Mouse (Mus musculus) thymus, adult 2 months (tissue): ENCODE data around the gene Gna15. TPM values are rescaled to one million over a fixed set of nuclear protein-coding genes. Genes with fewer than 3 reads are reported as not detected.

Experiments used
- DNase-seq: peaks from one replicate; pipeline ENCODE4 v3.0.0; 2021
- H3K27ac ChIP-seq: fragments of 200-500 bp; 2 replicates; pipeline ENCODE4 v1.5.1; 2012; ENCODE audit warnings: low read length, control low read depth; ENCODE audit not compliant: control insufficient read depth, insufficient read depth
- H3K27me3 ChIP-seq: fragments of 200-500 bp; 2 replicates; pipeline ENCODE4 v1.6.1; 2012; ENCODE audit warnings: mild to moderate bottlenecking, low read length, moderate library complexity, mixed read lengths; ENCODE audit not compliant: control insufficient read depth, insufficient read depth
- H3K36me3 ChIP-seq: fragments of 200-500 bp; 2 replicates; pipeline ENCODE4 v1.6.1; 2012; ENCODE audit warnings: mild to moderate bottlenecking, low read length, moderate library complexity; ENCODE audit not compliant: control insufficient read depth, insufficient read depth
- H3K4me1 ChIP-seq: fragments of 200-500 bp; replicated peaks from 2 replicates; pipeline ENCODE4 v1.6.1; 2012; ENCODE audit warnings: low read length; ENCODE audit not compliant: control insufficient read depth, insufficient read depth
- H3K4me3 ChIP-seq: fragments of 200-500 bp; 2 replicates; pipeline ENCODE4 v1.5.1; 2012; ENCODE audit warnings: mild to moderate bottlenecking, low read length, control low read depth, moderate library complexity; ENCODE audit not compliant: control insufficient read depth, insufficient read depth
- CTCF ChIP-seq: fragments of 200-500 bp; IDR thresholded peaks from 2 replicates; pipeline ENCODE4 v1.5.1; 2012; ENCODE audit warnings: mild to moderate bottlenecking, control low read depth, low read length, moderate library complexity, borderline replicate concordance; ENCODE audit not compliant: control insufficient read depth, poor library complexity, insufficient read depth; ENCODE audit errors: extremely low read depth
- POLR2A ChIP-seq: fragments of 200-500 bp; IDR thresholded peaks from 2 replicates; pipeline ENCODE4 v1.6.1; 2012; ENCODE audit warnings: mild to moderate bottlenecking, low read length, control low read depth, moderate library complexity; ENCODE audit not compliant: control insufficient read depth, poor library complexity, insufficient read depth; ENCODE audit errors: extremely low read depth
- WGBS: fragments of 180-500 bp; shearing (Covaris S2); methylation state at CpG from one replicate; pipeline ENCODE4 v1.1.7; 2018; 5-methylcytosine and 5-hydroxymethylcytosine counted together
- polyA plus RNA-seq: library from polyadenylated mRNA; depleted of rRNA; stranded (reverse); fragments of >200 nt; gene quantifications from 2 replicates; pipeline ENCODE4 v1.2.3, GENCODE M21; 2012

Gna15 gene
- polyA plus RNA-seq, 1 experiment: 10.6 TPM

DNA sequence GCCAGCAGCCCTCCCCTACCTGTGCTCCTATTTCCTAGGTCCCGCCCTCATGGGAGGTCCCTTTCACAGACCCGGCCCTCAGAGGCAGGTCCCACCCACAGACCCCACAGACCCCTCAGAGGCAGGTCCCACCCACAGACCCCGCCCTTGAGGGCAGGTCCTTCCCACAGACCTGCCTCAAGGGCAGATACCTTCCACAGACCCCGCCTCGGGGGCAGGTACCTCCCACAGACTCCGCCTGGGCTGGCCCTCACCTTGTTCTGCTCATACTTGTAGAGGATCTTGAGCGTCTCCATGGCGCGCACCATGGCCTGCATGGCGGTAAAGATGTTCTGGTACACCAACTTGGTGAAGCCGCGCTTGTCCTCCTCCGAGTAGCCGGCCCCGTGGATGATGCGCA lies 10.8 kb upstream of the Gna15 start:
- H3K36me3 ChIP-seq: peaks cover 12% of the 10 kb centered on the region
- H3K4me1 ChIP-seq: peaks cover 17% of the 10 kb centered on the region
- H3K27ac ChIP-seq: no peak overlapping the region
- no peak for DNase-seq
- H3K27me3 ChIP-seq: no peaks in the 10 kb centered on the region
- WGBS: 92% methylated on average over 16 of the region's 16 CpGs
- TF ChIP-seq POLR2A (no peak), CTCF (no peak)
- H3K4me3 ChIP-seq: no peak overlapping the region

DNA sequence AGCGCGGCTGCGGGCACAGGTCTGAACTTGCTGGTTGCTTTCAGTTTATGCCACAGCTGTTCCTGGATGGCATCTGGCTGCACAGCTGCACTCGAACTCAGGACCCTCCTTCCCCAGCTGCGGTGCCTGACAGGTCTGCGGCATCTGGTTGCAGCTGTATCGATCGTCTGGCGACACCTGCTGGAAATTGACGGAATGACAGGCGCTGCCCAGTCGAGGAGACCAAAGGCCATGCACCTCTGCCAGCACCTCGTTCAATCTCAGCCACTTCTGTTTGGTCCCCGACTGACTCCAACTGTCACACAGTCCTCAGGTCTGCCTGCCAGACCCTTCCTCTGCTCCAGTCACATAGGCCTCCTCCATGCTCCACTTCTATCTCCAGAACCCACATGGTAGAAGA lies 2.8 kb upstream of the Gna15 start:
- DNase-seq: peak; percentile 89
- WGBS: 10% methylated on average over 14 of the region's 14 CpGs
- TF ChIP-seq CTCF: peak; percentile 94
- TF ChIP-seq POLR2A: no peak
- Histone ChIP-seq H3K4me3 (no peak overlapping the region), H3K4me1 (peaks cover 10% of the 10 kb centered on the region; the same call in 1 of the 2 replicates), H3K27me3 (no peaks in the 10 kb centered on the region; the same call in 1 of the 2 replicates), H3K27ac (no peak overlapping the region), H3K36me3 (peaks cover 13% of the 10 kb centered on the region)

DNA sequence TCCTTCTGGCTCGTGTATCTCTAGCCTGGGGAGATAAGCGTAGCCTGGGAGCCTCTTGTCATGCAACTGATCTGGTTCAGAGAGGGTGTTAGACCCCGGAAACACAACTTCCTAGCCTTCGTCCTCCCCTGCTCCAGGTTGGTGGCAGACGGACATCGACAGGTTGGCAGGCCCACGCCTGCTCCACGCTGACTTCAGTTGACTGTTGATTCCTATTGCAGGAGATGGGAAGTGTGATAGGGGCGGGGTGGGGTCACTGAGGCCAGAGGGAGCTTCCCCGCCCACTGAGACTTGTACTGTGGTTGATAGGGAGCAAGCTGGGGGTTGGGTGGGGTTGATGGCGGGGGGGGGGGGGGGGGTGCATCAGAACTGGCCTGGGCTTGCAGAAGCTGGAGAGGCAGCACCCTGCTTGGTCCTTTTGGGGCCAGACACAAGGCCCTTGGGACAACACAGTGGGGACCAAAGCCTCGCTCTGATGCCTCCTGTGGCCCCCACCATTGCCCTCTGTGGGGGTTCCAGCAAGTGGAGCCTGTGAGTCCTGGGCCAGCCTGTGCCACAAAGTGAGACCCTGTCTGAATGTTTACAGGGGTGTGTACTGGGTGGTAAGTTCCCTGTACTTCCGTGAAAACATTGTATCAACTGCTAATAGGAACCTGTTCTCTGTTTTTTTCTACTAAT lies 1.1 kb upstream of the Gna15 start:
- TF ChIP-seq POLR2A: no peak
- no peak for TF ChIP-seq CTCF
- WGBS: 45% methylated on average over 13 of the region's 13 CpGs
- DNase-seq: no peak
- Histone ChIP-seq H3K27me3 (no peaks in the 10 kb centered on the region; the same call in 1 of the 2 replicates), H3K4me3 (no peak overlapping the region), H3K27ac (no peak overlapping the region), H3K36me3 (peaks cover 4% of the 10 kb centered on the region), H3K4me1 (peaks cover 10% of the 10 kb centered on the region; the same call in 1 of the 2 replicates)

DNA sequence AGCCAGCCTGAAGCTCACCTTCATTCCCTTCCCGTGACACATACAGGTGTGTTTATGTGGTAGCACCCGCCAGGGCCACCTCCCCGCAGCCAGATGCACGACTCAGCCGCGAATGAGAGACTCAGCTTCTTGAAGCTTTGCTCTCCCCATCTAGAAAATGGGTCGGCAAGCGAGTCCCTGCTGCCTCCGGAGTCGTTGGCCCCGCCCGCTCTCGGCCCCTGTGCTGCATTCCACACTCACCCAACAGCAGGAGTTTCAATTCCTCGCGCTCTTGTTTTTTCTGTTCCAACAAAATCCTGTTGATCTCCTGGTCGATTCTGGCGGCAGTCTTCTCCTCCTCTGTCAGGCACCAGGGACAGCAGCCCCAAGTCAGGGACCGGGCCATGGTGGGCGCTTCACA lies 455 bp downstream of the Gna15 start:
- Histone ChIP-seq H3K4me1 (peaks cover 18% of the 10 kb centered on the region), H3K27me3 (no peaks in the 10 kb centered on the region; the same call in 1 of the 2 replicates), H3K27ac (no peak overlapping the region), H3K36me3 (no peaks in the 10 kb centered on the region), H3K4me3 (peak overlapping the region; percentile 7)
- no peak for DNase-seq
- TF ChIP-seq POLR2A: no peak
- TF ChIP-seq CTCF: no peak
- WGBS: 7% methylated on average over 19 of the region's 19 CpGs

DNA sequence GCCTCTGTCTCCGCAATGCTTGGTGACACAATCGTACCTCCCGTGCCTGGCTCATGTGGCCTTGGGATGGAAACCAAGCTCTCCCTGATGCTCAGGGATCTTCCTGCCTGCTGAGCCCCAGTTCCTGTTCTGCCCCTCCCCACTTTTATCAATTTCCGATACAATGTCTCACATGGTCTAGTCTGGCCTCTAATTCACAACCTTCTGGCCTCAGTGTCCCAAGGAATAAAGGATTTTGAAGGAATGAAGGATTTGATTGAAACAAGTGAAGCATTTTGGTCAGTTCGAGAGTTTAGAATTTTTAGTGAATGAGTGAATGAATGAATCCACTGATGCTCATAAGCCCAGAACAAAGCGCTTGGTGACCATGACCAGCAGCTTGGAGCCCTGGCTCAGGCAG lies 883 bp downstream of the Gna15 start:
- H3K27ac ChIP-seq: no peak overlapping the region

DNA sequence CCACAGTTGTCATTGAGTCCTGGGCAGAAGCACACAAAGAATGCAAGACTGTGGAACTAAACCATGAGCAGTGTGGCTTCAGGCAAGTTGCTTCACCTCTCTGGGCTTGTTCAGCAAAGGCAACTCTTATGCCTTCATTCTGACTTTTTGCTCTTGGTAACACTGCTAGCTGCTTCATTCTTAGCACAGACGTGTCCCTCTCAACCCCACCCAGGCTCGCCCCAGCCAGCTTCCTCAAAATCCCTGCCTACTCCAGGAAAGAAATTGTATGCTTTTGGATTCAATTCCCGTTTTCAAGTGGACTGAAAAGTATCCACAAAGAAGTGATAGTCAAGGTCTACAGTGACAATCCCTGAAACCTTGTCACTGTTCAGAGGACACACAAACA lies 4.1 kb downstream of the Gna15 start:
- no peaks in the 10 kb centered on the region for H3K36me3 ChIP-seq
- H3K27me3 ChIP-seq: no peaks in the 10 kb centered on the region; the same call in 1 of the 2 replicates
- no peak for DNase-seq
- no peak overlapping the region for H3K27ac ChIP-seq
- TF ChIP-seq CTCF (no peak), POLR2A (no peak)
- H3K4me1 ChIP-seq: peaks cover 17% of the 10 kb centered on the region
- 46% methylated on average over 3 of the region's 3 CpGs for WGBS
- H3K4me3 ChIP-seq: no peak overlapping the region

More for the DNA sequence above, 883 bp downstream of the Gna15 start:
- no peak for TF ChIP-seq POLR2A
- TF ChIP-seq CTCF: no peak
- no peaks in the 10 kb centered on the region; the same call in 1 of the 2 replicates for H3K27me3 ChIP-seq
- no peaks in the 10 kb centered on the region for H3K36me3 ChIP-seq
- H3K4me3 ChIP-seq: peak overlapping the region; percentile 7; the same call in 1 of the 2 replicates
- peaks cover 18% of the 10 kb centered on the region for H3K4me1 ChIP-seq
- 48% methylated on average over 6 of the region's 6 CpGs for WGBS
- DNase-seq: no peak
